Mouse (Mus musculus) adrenal gland, postnatal 36 days (tissue): ENCODE results near the gene Ptpn21. TPM values are rescaled to one million over a fixed set of nuclear protein-coding genes. Genes with fewer than 3 reads are reported as not detected.

Source experiments
- DNase-seq, 2 experiments: peaks; one replicate each; pipeline ENCODE4 v3.0.0; 2021; ENCODE audit warnings: mixed read lengths in 1 of 2
- total RNA-seq, 2 experiments: library from RNA; stranded (reverse); gene quantifications; 2 replicates each; pipeline ENCODE4 v1.2.3; 2021

Gene Ptpn21
- total RNA-seq, 2 experiments from 2014 or later: 20.2 to 23.6 TPM

GRCm38 (mm10) chr12:98662617-98663016, 74.6 kb downstream of the Ptpn21 start:
- DNase-seq: no peak

GRCm38 (mm10) chr12:98656873-98657272, 80.3 kb downstream of the Ptpn21 start:
- no peak for DNase-seq

DNA sequence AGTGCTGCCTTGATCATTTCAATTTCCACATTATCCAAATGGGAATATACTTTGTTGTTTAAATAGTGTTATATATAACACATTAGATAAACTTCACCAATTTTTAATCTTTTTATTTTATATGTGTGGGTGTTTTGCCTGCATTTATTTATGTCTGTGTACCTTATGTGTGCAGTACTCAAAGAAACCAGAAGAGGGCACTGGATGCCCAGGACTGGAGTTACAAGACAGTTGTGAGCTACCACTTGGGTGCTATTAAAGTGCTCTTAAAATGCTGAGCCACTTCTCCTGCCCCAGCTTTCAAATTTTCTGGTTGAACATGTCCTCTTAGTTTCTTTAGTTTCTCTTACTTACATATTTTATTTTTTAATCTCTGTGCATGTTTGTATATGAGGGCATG, 92.4 kb downstream of the Ptpn21 start:
- no peak for DNase-seq

- no peak for DNase-seq
Observed at GRCm38 (mm10) chr12:98628260-98628970, 108.8 kb downstream of the Ptpn21 start.

GRCm38 (mm10) chr12:98627392-98628259, 109.6 kb downstream of the Ptpn21 start, which contains the start of gene Spata7:
TSS of gene Spata7 (plus strand) at chr12:98628157.
- DNase-seq: peak; percentile 85 to 92

Other genes with a start within 250 kb of the Ptpn21 start
- under 1 TPM; 0.03 to 0.10 TPM for gene Kcnk10, start 159.1 kb downstream of the Ptpn21 start, total RNA-seq
- 1 to 10 TPM; 8.4 to 9.8 TPM for gene Spata7, start 109.2 kb downstream of the Ptpn21 start, total RNA-seq
- 10 to 100 TPM; 84.9 to 86.1 TPM for gene Zc3h14, start 9.6 kb upstream of the Ptpn21 start, total RNA-seq
- gene Eml5, start 164.1 kb upstream of the Ptpn21 start, total RNA-seq: 10 to 100 TPM; 15.9 to 22.7 TPM
- 10 to 100 TPM; 16.7 to 23.3 TPM for gene Ttc8, start 183.2 kb upstream of the Ptpn21 start, total RNA-seq